Mouse (Mus musculus) 3134 (cell line): ENCODE data around the gene Spsb4.
A peak's percentile ranks its signal among the peaks of the same experiment; 100 is the strongest.
"Not testable (repeated sequence)": the region's sequence is repeated elsewhere in the genome, so short reads cannot be mapped to it uniquely, and the experiment has no call there.

Source experiments
- DNase-seq: peaks from one replicate; pipeline ENCODE4 v3.0.0-alpha.2; 2011; ENCODE audit warnings: low spot score; ENCODE audit not compliant: insufficient read length; ENCODE audit errors: extremely low read depth

The Spsb4 gene

GRCm38 (mm10) chr9:96954063-96954809, 64.4 kb downstream of the Spsb4 start:
- no peak for DNase-seq

DNA sequence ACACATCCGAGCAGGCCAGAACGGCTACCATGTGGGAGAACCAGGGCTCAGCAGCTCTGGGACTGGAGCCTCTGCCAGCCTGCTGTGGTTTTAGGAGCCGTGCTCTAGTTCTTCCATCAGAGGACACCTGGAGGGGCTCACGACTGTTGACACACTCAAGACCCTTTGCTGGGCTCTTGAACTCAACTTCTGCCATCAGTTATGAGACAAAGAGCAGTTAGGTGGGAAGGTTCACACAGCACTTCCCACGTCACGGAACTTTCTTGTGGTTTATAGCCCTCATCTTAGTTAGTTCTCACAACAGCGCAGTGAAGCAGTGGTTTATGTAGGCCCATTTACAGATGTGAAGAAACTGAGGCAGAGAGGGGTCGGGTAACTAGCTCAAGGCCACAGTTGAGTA, 65.2 kb downstream of the Spsb4 start:
- no peak for DNase-seq

DNA sequence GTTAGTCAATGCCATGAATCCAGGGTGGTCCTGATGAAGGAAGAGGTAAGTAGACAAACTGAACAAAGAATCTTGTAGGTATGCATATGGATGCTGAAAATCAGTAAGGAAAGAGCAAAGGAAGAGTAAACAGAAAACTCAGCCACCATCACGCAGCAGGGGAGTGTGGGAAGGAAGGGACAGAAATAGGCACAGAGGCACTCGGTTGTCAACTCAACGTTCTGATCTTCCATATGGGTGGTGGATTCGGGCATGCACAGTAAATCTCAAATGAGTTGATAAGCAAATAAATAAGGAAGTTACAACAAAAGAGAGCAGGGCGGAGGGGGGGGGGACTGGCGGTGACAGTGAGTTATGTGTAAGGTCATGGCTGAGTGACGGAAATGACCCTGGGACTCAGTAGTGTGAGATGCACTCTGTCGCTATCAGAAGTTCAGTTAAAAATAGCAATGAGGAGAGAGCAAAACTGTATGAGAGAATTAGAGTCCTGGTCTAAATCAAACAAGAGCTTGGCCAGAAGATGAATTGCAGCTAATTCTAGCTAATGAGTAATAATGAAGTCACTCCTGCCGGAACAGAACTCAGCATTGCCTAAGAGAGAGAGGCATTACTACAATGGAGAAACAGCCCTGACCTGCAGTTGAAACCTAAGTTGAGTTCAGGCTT, 66.2 kb downstream of the Spsb4 start:
- no peak for DNase-seq

GRCm38 (mm10) chr9:96949551-96949950, 69.1 kb downstream of the Spsb4 start:
- no peak for DNase-seq

GRCm38 (mm10) chr9:96948546-96948945, 70.1 kb downstream of the Spsb4 start:
- DNase-seq = no peak

- no peak for DNase-seq
These were observed 71.5 kb downstream of the Spsb4 start for GRCm38 (mm10) chr9:96947171-96947570.

GRCm38 (mm10) chr9:96944517-96944916, 74.1 kb downstream of the Spsb4 start:
- no peak for DNase-seq

- no peak for DNase-seq
These were observed 75.7 kb downstream of the Spsb4 start for GRCm38 (mm10) chr9:96942975-96943374.

GRCm38 (mm10) chr9:96938887-96939286, 79.8 kb downstream of the Spsb4 start:
- no peak for DNase-seq

GRCm38 (mm10) chr9:96936427-96936826, 82.2 kb downstream of the Spsb4 start:
- not testable (repeated sequence) for DNase-seq

DNA sequence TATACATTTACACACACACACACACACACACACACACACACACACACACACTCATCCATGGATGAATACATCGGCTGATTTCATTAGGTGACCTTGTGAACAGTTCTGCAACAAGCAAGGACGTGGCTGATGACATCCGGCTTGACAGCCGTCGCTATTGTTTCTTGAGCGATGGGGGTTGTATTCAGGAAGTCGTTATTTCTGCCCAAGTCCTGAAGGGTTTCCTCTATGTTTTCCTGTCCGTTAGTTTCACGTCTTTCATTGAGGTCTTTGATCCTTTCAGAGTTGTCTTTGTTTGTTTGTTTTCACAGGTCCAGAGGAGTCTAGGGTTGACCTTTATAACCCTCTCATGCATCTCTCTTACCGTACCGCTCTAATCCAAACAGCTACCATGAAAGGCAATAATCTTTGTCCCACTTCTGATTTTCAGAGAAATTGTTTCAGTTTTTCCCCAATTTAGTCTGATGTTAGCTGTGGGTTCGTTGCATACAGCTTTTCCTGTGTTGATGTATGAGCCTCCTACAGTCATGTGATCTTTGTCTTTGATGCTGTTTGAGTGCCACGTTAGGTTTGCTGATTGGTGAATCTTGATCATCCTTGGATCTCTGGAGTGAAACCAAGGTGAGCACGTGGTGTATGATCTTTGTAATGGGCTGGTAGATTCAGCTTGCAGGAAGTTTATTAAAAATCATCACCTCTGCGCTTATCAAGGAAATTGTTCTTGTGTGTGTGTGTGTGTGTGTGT, 82.9 kb downstream of the Spsb4 start:
- DNase-seq = no peak

- DNase-seq = no peak
These were observed 83.8 kb downstream of the Spsb4 start for GRCm38 (mm10) chr9:96934816-96935215.

DNA sequence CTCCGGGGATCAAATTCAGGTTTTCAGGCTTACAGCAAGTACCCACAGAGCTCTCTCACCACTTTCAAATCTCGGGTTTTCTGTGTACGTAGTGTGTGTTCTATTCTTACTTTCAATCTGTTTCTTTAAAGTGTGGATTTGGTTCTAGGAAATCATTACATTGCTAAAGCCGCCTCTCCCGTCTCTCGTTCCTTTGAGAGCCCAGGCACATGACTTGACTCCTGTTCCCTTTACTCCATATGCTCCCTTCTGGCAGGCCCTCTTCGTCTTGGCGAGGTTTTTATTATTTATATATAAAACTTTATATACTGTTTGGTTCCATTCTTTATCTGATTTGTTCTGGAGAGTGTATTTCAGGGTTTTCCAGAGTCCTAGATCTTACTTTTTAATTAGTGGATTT, 85.9 kb downstream of the Spsb4 start:
- DNase-seq = no peak

- no peak for DNase-seq
These were observed 94.9 kb downstream of the Spsb4 start for GRCm38 (mm10) chr9:96923577-96924316.

GRCm38 (mm10) chr9:96923119-96923518, 95.5 kb downstream of the Spsb4 start:
- DNase-seq = no peak

GRCm38 (mm10) chr9:96916620-96917538, 101.8 kb downstream of the Spsb4 start:
- DNase-seq = peak; percentile 60

DNA sequence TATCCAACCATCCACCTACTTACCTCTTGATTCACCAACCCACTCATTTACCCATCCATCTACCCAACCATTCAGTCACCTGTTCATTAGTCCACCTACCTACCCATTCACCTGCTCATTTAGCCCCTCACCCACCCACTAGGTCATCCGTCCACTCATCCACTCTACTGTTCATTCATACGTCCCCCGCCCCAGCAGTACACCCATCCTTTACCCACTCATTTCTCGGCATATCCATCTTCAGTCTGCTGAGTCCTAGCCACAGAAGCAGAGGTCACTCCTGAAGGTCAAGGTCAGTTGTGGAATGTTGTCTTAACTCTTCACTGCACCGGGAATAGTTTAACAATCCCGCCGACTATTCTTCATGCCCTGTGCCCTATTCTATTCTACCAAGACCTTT, 102.6 kb downstream of the Spsb4 start:
- no peak for DNase-seq

DNA sequence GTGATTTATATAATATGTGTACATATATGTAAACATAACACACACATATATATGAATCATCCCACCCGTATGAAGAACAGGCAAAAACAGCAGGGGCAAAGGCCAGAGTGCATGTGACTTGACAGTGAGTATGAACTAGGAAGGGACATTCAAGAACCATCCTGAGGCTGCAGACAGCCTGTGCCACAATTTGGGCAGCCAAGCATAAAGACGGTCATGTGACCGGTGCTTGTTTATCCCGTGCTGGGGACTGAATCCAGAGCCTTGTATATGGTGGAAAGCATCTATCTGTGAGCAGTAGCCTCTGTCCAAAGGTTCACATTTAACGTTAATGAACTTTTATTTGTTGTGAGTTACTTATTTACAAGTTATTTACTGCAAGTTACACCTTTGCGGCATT, 103.8 kb downstream of the Spsb4 start:
- no peak for DNase-seq

- no peak for DNase-seq
These were observed 104.6 kb downstream of the Spsb4 start for GRCm38 (mm10) chr9:96914005-96914404.

DNA sequence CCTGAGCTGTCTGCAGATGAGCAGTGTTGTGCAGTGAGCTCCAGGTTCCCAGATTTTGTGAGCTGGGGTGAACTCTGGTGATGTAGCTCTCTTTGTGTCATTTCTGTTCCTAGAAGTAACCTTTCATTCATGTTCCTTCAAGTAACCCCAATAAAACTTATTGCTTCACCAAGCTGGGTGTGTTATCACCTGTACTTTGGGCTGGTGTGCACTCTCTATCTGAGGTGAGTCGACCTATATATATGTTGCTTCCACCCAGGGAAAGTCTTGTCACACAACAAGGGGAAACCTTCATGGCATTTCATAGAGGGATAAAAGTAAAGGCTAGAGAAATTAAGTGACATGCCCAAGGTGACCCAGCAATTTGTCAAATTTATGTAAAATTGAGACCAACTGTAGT, 109.1 kb downstream of the Spsb4 start:
- no peak for DNase-seq
